Mouse (Mus musculus): ENCODE data around the gene Sp3. TPM values are rescaled to one million over a fixed set of nuclear protein-coding genes. Genes with fewer than 3 reads are reported as not detected.
"Not testable (repeated sequence)": the region's sequence is repeated elsewhere in the genome, so short reads cannot be mapped to it uniquely, and the experiment has no call there.

Sp3 gene
- polyA plus RNA-seq, 1 experiment = 26.3 TPM

- no peak for TF ChIP-seq CTCF (IDR thresholded peaks at IDR 0.05; ENCODE audit: extremely low read depth, insufficient read depth, low read length)
- TF ChIP-seq POLR2A (IDR thresholded peaks at IDR 0.05; ENCODE audit: extremely low read depth, insufficient read depth, low read length) = no peak
- Histone ChIP-seq H3K4me1 (ENCODE audit: control insufficient read depth, insufficient read depth, low read length) (no peaks in the 10 kb centered on the region), H3K27ac (ENCODE audit: insufficient read depth, low read length) (no peak overlapping the region), H3K4me3 (ENCODE audit: insufficient read depth, low read length) (no peak overlapping the region)
These were observed 71.2 kb downstream of the Sp3 start for GRCm38 (mm10) chr2:72909046-72909445.

DNA sequence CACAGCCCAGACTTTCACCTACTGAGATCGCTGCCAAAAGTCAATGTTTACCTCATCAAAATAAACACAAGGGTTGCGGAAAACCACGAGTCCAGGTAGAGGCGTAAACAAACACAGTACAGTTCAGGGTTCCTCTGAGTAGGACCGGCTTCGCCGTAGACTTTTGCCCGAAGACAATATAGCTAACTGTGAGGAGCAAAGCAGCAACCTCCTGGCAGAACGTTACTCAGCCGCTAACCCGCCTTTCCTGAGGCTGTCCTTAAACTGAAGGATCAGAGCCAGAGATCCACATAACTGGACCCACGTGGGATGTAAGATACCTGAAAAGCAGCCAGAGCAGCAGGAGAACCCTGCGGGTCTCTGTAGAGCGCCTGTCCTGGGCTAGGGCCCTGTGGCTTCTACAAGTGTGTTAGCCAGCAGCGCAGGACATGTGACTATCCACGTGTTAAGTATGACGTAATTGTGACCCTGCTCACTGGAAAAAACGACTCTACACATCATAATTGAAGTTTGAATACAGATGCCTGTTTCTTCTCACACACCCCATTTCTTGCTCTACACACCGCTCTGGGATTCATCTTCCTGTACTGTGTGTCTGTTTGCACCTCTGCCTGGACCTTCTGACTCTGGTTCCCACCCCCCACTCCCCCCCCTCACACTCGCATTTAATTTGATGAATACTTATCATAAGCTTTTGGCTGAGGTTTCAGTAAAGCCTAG lies 71.9 kb downstream of the Sp3 start:
- no peak overlapping the region for H3K27ac ChIP-seq (ENCODE audit: insufficient read depth, low read length)
- no peak overlapping the region for H3K4me3 ChIP-seq (ENCODE audit: insufficient read depth, low read length)
- no peaks in the 10 kb centered on the region for H3K4me1 ChIP-seq (ENCODE audit: control insufficient read depth, insufficient read depth, low read length)
- TF ChIP-seq CTCF (IDR thresholded peaks at IDR 0.05; ENCODE audit: extremely low read depth, insufficient read depth, low read length) = no peak
- TF ChIP-seq POLR2A (IDR thresholded peaks at IDR 0.05; ENCODE audit: extremely low read depth, insufficient read depth, low read length) = no peak

DNA sequence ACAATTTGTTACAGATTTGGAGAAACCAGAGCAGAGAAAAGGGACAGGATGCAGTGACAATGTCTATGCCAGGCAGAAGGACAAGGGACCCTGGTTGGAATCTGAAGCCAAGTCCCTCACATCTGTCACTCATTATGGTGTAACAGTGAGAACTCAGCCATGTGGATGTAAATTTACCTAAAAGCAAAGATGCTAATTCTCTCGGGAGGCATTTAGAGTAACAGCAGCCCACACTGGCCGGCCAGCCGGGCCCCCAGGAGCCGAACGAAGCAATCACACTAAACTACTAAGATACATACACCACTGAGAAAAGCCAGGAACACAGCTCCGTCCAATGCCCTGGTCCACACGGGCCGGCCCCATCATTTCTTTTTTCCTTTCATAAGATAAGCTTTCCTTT lies 73.5 kb downstream of the Sp3 start:
- no peak for TF ChIP-seq CTCF (IDR thresholded peaks at IDR 0.05; ENCODE audit: extremely low read depth, insufficient read depth, low read length)
- no peak for TF ChIP-seq POLR2A (IDR thresholded peaks at IDR 0.05; ENCODE audit: extremely low read depth, insufficient read depth, low read length)
- Histone ChIP-seq H3K4me1 (ENCODE audit: control insufficient read depth, insufficient read depth, low read length) (no peaks in the 10 kb centered on the region), H3K4me3 (ENCODE audit: insufficient read depth, low read length) (no peak overlapping the region), H3K27ac (ENCODE audit: insufficient read depth, low read length) (no peak overlapping the region)

DNA sequence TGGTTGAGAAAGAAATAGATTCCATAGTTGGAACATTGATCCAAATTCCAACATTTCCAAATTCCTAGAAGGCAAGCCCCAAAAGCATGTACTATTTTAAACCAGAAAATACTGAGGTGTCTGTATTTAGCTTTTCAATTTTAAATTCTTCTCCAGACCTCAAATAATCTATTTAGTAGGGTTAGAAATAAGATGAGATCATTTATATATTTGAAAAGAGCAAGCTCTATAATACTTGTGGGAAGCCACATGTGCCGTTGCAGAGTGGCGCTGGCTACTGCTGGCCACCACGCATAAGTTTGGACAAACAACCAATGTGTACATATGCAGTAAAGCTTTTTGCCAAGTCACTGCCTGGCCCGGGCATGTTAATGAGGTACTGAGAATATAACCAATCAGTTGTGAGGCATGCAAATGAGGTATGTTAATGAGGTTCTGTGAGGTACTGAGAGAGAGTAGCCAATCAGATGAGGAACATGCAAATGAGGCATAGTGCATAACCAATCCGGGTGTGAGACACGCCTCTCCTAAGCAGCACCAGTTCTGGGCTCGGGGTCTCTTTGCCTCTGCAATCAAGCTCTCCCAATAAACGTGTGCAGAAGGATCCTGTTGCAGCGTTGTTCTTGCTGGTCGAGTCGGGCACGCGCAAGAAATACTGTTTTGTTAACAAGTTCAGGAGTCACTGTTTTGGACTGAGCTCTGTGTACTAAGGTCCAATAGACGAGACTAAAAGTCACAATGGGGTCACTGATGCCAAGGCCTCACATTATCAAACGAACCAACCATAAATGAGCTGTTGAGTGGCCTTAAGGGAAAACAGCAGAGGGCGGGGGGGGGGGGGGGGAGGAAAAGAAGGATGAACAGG lies 77.2 kb downstream of the Sp3 start:
- not testable (repeated sequence) for H3K4me3 ChIP-seq (ENCODE audit: insufficient read depth, low read length); H3K27ac ChIP-seq (ENCODE audit: insufficient read depth, low read length); H3K4me1 ChIP-seq (ENCODE audit: control insufficient read depth, insufficient read depth, low read length)

DNA sequence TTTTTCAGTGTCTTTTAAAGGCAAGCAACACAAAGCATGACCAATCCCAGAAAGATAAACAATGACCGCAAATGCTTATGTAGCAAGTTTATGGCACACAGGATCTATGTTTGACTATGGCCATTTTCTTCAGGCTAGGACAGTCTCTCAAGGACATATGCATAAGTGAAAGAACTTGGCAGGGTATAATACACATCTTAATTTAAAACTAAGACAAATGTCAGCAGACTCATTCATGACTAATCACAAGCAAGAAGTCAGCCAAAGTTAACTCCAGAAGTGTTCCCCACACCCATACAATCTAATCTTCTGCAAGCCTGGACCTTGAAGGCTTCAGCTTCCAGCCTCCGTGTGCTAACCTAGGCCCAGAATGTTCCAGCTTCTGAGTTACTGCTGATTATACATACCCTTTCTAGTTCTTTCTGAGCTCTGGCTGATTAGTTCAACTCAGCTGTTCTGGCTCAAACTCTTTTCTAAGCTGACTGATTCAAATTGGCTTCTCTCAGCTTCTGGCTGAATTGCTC lies 81.4 kb downstream of the Sp3 start:
- no peak overlapping the region for H3K4me3 ChIP-seq (ENCODE audit: insufficient read depth, low read length)
- TF ChIP-seq CTCF (IDR thresholded peaks at IDR 0.05; ENCODE audit: extremely low read depth, insufficient read depth, low read length) = no peak
- TF ChIP-seq POLR2A (IDR thresholded peaks at IDR 0.05; ENCODE audit: extremely low read depth, insufficient read depth, low read length) = no peak
- no peak overlapping the region for H3K27ac ChIP-seq (ENCODE audit: insufficient read depth, low read length)
- no peaks in the 10 kb centered on the region for H3K4me1 ChIP-seq (ENCODE audit: control insufficient read depth, insufficient read depth, low read length)

DNA sequence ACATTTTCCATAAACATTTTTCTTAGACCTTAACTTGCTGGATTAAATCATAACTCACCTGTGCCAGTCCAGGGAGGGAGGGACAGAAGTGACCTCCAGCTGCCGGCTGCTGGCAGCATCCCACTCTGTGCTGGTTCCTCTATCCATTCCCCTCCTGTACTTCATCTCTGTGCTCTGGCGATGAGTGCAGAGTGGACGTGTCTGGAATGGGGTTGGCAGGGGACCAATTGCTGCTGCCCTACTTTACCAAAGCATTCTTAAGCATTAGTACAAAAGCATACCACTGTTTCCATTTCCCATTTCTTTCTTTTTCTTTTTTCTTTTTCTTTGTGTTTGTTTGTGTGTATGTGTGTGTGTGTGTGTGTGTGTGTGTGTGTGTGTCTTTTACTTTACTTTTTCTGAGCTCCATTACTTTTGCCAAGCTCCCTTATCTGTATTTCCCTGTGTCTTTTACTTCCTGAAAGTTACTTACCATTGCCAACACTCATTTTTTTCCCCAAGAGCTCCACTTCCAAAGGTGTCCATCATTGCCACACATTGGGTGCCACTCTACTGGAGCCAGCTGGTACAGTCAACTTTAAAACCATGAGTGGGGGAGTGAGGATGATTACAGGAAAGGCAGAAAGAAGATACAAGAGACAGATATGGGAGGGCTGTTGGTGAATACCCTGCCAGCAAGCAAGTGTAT lies 82.0 kb downstream of the Sp3 start:
- Histone ChIP-seq H3K4me3 (ENCODE audit: insufficient read depth, low read length) (no peak overlapping the region), H3K27ac (ENCODE audit: insufficient read depth, low read length) (no peak overlapping the region), H3K4me1 (ENCODE audit: control insufficient read depth, insufficient read depth, low read length) (no peaks in the 10 kb centered on the region)
- TF ChIP-seq POLR2A (IDR thresholded peaks at IDR 0.05; ENCODE audit: extremely low read depth, insufficient read depth, low read length) = no peak
- no peak for TF ChIP-seq CTCF (IDR thresholded peaks at IDR 0.05; ENCODE audit: extremely low read depth, insufficient read depth, low read length)

DNA sequence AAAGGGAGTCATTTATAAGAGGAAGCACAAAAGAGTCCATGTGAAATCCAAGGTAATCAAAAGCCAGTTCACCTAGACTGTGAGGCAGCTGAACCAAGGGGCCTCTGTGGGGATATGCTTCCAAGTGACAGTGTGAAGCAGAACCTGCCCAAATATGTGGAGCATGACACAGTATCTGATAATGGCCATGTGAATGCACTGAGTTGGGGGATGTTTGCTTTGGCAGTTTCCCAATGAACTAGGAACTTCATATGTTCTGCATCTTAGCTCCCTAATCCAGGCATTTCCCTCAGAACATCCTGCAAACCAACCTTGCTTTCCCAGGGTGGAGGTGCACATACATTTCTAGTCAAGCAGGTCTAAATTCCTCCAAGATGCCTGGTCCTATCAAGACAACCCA lies 90.4 kb downstream of the Sp3 start:
- no peak overlapping the region for H3K27ac ChIP-seq (ENCODE audit: insufficient read depth, low read length)
- H3K4me1 ChIP-seq (ENCODE audit: control insufficient read depth, insufficient read depth, low read length) = no peaks in the 10 kb centered on the region
- TF ChIP-seq CTCF (IDR thresholded peaks at IDR 0.05; ENCODE audit: extremely low read depth, insufficient read depth, low read length) (no peak), POLR2A (IDR thresholded peaks at IDR 0.05; ENCODE audit: extremely low read depth, insufficient read depth, low read length) (no peak)
- no peak overlapping the region for H3K4me3 ChIP-seq (ENCODE audit: insufficient read depth, low read length)

Other genes with a start within 250 kb of the Sp3 start
- gene Gm11084, start 6.3 kb upstream of the Sp3 start, polyA plus RNA-seq (2012; rRNA removed) = not detected in 2 replicates
- 69.6 and 70.5 TPM in 2 replicates for gene Ola1, start 238.5 kb upstream of the Sp3 start, polyA plus RNA-seq (2012; rRNA removed)

Data from cortical plate, adult 2 months (tissue).